Mouse (Mus musculus) liver, adult 2 months (tissue): ENCODE results near the gene Bbs10. TPM values are rescaled to one million over a fixed set of nuclear protein-coding genes. Genes with fewer than 3 reads are reported as not detected.

Experiments used
- DNase-seq: peaks from one replicate; pipeline ENCODE4 v3.0.0-alpha.2; 2011; ENCODE audit warnings: low read depth, low spot score; ENCODE audit errors: extremely low read depth
- H3K27ac ChIP-seq: fragments of 200-500 bp; replicated peaks from 2 replicates; pipeline ENCODE4 v1.5.1; 2012; ENCODE audit warnings: low read depth, mild to moderate bottlenecking, control low read depth, inconsistent platforms, low read length; ENCODE audit not compliant: insufficient read depth
- H3K27me3 ChIP-seq: fragments of 200-500 bp; 2 replicates; pipeline ENCODE4 v1.6.1; 2012; ENCODE audit warnings: mild to moderate bottlenecking, moderate library complexity, low read length, inconsistent platforms; ENCODE audit not compliant: control insufficient read depth, insufficient read depth
- H3K36me3 ChIP-seq: fragments of 200-500 bp; 2 replicates; pipeline ENCODE4 v1.6.1; 2012; ENCODE audit warnings: low read length, inconsistent platforms; ENCODE audit not compliant: control insufficient read depth, insufficient read depth
- H3K4me1 ChIP-seq: fragments of 200-500 bp; 2 replicates; pipeline ENCODE4 v1.6.1; 2011; ENCODE audit warnings: low read length; ENCODE audit not compliant: control insufficient read depth, insufficient read depth
- H3K4me3 ChIP-seq: fragments of 200-500 bp; 2 replicates; pipeline ENCODE4 v1.5.1; 2011; ENCODE audit warnings: low read depth, mild to moderate bottlenecking, control low read depth, low read length, moderate library complexity; ENCODE audit not compliant: insufficient read depth
- H3K79me2 ChIP-seq: fragments of 200-500 bp; 2 replicates; pipeline ENCODE4 v1.6.1; 2012; ENCODE audit warnings: inconsistent platforms, mild to moderate bottlenecking, low read length, moderate library complexity; ENCODE audit not compliant: control insufficient read depth, insufficient read depth
- H3K9ac ChIP-seq: fragments of 200-500 bp; 2 replicates; pipeline ENCODE4 v1.6.1; 2012; ENCODE audit warnings: low read depth, mild to moderate bottlenecking, control low read depth, inconsistent platforms, low read length
- CTCF ChIP-seq: fragments of 200-500 bp; IDR thresholded peaks from 2 replicates; pipeline ENCODE4 v1.5.1; 2011; ENCODE audit warnings: low read depth, low read length, control low read depth
- POLR2A ChIP-seq: fragments of 200-500 bp; IDR thresholded peaks from 2 replicates; pipeline ENCODE4 v1.6.1; 2011; ENCODE audit warnings: low read length, control low read depth; ENCODE audit not compliant: insufficient read depth; ENCODE audit errors: extremely low read depth
- WGBS: fragments of 180-500 bp; shearing (Covaris S2); methylation state at CpG from one replicate; pipeline ENCODE4 v1.1.7; 2018; 5-methylcytosine and 5-hydroxymethylcytosine counted together
- polyA plus RNA-seq: library from polyadenylated mRNA; depleted of rRNA; stranded (reverse); fragments of >200 nt; gene quantifications from 2 replicates; pipeline ENCODE4 v1.2.3, GENCODE M21; 2012; rRNA removed
- total RNA-seq: library from RNA; depleted of rRNA; stranded (reverse); fragments of >200 nt; gene quantifications from 2 replicates; pipeline ENCODE4 v1.2.3, GENCODE M21; 2014; rRNA removed

Gene Bbs10
- total and polyA plus RNA-seq, 2 experiments: 1.6 to 6.2 TPM

- Histone ChIP-seq H3K36me3 (no peaks in the 10 kb centered on the region), H3K4me3 (no peak overlapping the region), H3K4me1 (no peaks in the 10 kb centered on the region), H3K27me3 (no peaks in the 10 kb centered on the region), H3K9ac (no peak overlapping the region), H3K27ac (no peak overlapping the region), H3K79me2 (no peaks in the 10 kb centered on the region)
- DNase-seq: no peak
- TF ChIP-seq POLR2A (no peak), CTCF (no peak)
- WGBS: 96% methylated on average over 5 of the region's 5 CpGs
Observed at GRCm38 (mm10) chr10:111343555-111343954, 45.1 kb downstream of the Bbs10 start.

GRCm38 (mm10) chr10:111348263-111348662, 49.8 kb downstream of the Bbs10 start:
- Histone ChIP-seq H3K4me3 (no peak overlapping the region), H3K36me3 (no peaks in the 10 kb centered on the region), H3K27ac (no peak overlapping the region), H3K27me3 (no peaks in the 10 kb centered on the region), H3K9ac (no peak overlapping the region), H3K79me2 (no peaks in the 10 kb centered on the region), H3K4me1 (no peaks in the 10 kb centered on the region)
- TF ChIP-seq CTCF (no peak), POLR2A (no peak)
- no peak for DNase-seq
- 83% methylated on average over 2 of the region's 2 CpGs for WGBS

Other genes starting within 250 kb of the Bbs10 start
- gene Osbpl8, start 133.9 kb upstream of the Bbs10 start, total RNA-seq: 30.0 and 30.9 TPM in 2 replicates
- gene Osbpl8, start 133.9 kb upstream of the Bbs10 start, polyA plus RNA-seq: 3.7 and 4.2 TPM in 2 replicates
- gene Nap1l1, start 174.5 kb downstream of the Bbs10 start, total RNA-seq: 22.8 and 27.8 TPM in 2 replicates
- 3.7 TPM in 2 replicates for gene Nap1l1, start 174.5 kb downstream of the Bbs10 start, polyA plus RNA-seq
- gene Phlda1, start 207.6 kb downstream of the Bbs10 start, total RNA-seq: 11.2 and 11.5 TPM in 2 replicates
- 30.2 and 51.0 TPM in 2 replicates for gene Phlda1, start 207.6 kb downstream of the Bbs10 start, polyA plus RNA-seq